Mouse (Mus musculus): ENCODE results near the gene Iqgap1. TPM values are rescaled to one million over a fixed set of nuclear protein-coding genes. Genes with fewer than 3 reads are reported as not detected.
A peak's percentile ranks its signal among the peaks of the same experiment; 100 is the strongest.

Iqgap1 gene
- polyA plus RNA-seq, 1 experiment from 2014 or later = 15.9 TPM

DNA sequence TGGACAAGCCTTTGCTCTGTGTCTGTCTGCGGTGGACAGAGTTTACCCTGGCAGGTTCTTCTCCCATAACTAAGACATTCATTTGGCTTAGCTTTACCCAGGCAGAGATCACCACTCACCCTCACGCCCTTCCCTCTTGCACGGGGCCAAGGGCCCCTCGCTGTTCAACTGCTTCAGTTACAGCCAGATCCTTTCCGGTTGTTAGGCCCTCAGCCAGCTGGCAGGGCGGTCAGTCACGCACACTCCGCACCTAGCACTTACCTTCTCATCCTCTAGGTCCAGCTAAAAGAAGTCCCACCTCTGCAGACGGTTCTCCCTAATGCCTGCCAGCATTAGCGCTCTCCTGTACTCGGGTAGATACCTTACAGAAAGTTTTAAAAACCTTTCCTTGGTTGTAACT, 92.8 kb downstream of the Iqgap1 start:
- no peak overlapping the region for H3K4me3 ChIP-seq (ENCODE audit: low read depth, low read length)
- no peak overlapping the region for H3K27ac ChIP-seq (ENCODE audit: low read length)
- 0 out of 2 replicates have a peak, but pooled peaks cover 5% of the 10 kb centered on the region for H3K36me3 ChIP-seq (ENCODE audit: control insufficient read depth, insufficient read depth)
- H3K4me2 ChIP-seq (ENCODE audit: low read depth, low read length) = no peak overlapping the region
- ATAC-seq (ENCODE audit: low read depth) = no peak
- WGBS (ENCODE audit: insufficient replicate concordance) = 76% methylated on average over 11 of the region's 11 CpGs
- no peak overlapping the region for H3K9ac ChIP-seq (ENCODE audit: low read depth, low read length)
- H3K27me3 ChIP-seq (ENCODE audit: control insufficient read depth, insufficient read depth, low read depth, low read length) = no peaks in the 10 kb centered on the region
- no peaks in the 10 kb centered on the region; the same call in 1 of the 2 replicates for H3K4me1 ChIP-seq (ENCODE audit: control insufficient read depth, low read depth, low read length)
- H3K9me3 ChIP-seq (replicated peaks; ENCODE audit: control insufficient read depth, low read length) = no peaks in the 10 kb centered on the region

DNA sequence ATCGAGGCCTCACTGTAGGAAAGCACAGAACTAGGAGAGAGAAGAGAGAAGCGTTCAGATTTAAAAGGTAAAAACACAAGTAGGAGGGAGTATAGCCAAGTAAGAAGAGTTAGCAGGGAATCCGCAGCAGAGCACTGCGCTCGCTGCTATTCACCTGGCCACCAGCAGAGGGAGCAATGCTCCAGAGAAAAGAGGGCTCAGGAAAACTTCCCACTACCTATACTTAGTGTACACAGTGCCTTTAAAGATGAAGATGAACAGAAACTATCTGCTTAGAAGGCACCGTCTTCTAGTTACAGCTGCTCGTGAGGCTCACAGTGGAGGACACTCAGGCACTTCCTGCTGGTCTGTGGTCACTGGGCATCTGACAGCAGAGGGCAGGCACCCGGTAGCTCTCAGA, 96.1 kb downstream of the Iqgap1 start:
- no peaks in the 10 kb centered on the region; the same call in 1 of the 2 replicates for H3K4me1 ChIP-seq (ENCODE audit: control insufficient read depth, low read depth, low read length)
- H3K36me3 ChIP-seq (ENCODE audit: control insufficient read depth, insufficient read depth) = peaks cover 11% of the 10 kb centered on the region; the same call in 1 of the 2 replicates
- H3K9me3 ChIP-seq (replicated peaks; ENCODE audit: control insufficient read depth, low read length) = no peaks in the 10 kb centered on the region
- no peak overlapping the region for H3K27ac ChIP-seq (ENCODE audit: low read length)
- H3K9ac ChIP-seq (ENCODE audit: low read depth, low read length) = no peak overlapping the region
- H3K4me3 ChIP-seq (ENCODE audit: low read depth, low read length) = no peak overlapping the region
- ATAC-seq (ENCODE audit: low read depth) = no peak
- H3K4me2 ChIP-seq (ENCODE audit: low read depth, low read length) = no peak overlapping the region
- H3K27me3 ChIP-seq (ENCODE audit: control insufficient read depth, insufficient read depth, low read depth, low read length) = no peaks in the 10 kb centered on the region
- WGBS (ENCODE audit: insufficient replicate concordance) = 25% methylated on average over 8 of the region's 8 CpGs

DNA sequence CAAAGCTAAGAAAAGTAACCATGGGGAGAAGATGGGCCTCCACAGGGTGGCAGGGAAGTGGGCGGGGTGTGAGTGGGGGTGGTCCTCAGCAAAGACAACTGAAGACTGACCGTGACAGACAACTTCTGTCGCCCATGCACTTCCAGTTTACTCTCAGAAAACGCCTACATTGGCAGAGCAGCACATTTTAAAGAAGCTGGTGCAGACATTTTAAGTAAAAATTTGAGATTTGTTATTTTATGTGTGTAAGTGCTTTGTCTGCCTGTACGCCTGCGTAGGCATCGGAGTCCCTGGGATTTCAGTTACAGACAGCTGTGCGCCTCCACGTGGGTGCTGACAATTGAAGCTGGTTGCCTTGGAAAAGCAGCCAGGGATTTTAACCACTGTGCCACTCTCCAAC, 104.7 kb downstream of the Iqgap1 start:
- no peaks in the 10 kb centered on the region for H3K9me3 ChIP-seq (replicated peaks; ENCODE audit: control insufficient read depth, low read length)
- no peak overlapping the region for H3K4me3 ChIP-seq (ENCODE audit: low read depth, low read length)
- no peak overlapping the region for H3K4me2 ChIP-seq (ENCODE audit: low read depth, low read length)
- no peaks in the 10 kb centered on the region for H3K27me3 ChIP-seq (ENCODE audit: control insufficient read depth, insufficient read depth, low read depth, low read length)
- no peak for ATAC-seq (ENCODE audit: low read depth)
- H3K9ac ChIP-seq (ENCODE audit: low read depth, low read length) = no peak overlapping the region
- peaks cover 21% of the 10 kb centered on the region for H3K4me1 ChIP-seq (ENCODE audit: control insufficient read depth, low read depth, low read length)
- H3K27ac ChIP-seq (ENCODE audit: low read length) = no peak overlapping the region
- WGBS (ENCODE audit: insufficient replicate concordance) = 70% methylated on average over 9 of the region's 9 CpGs
- H3K36me3 ChIP-seq (ENCODE audit: control insufficient read depth, insufficient read depth) = peaks cover 11% of the 10 kb centered on the region; the same call in 1 of the 2 replicates

GRCm38 (mm10) chr7:80719582-80719981, 106.2 kb downstream of the Iqgap1 start:
- Histone ChIP-seq H3K4me2 (ENCODE audit: low read depth, low read length) (no peak overlapping the region), H3K4me3 (ENCODE audit: low read depth, low read length) (no peak overlapping the region), H3K36me3 (ENCODE audit: control insufficient read depth, insufficient read depth) (peaks cover 7% of the 10 kb centered on the region; the same call in 1 of the 2 replicates), H3K4me1 (ENCODE audit: control insufficient read depth, low read depth, low read length) (peaks cover 21% of the 10 kb centered on the region), H3K27ac (ENCODE audit: low read length) (no peak overlapping the region), H3K9me3 (replicated peaks; ENCODE audit: control insufficient read depth, low read length) (no peaks in the 10 kb centered on the region), H3K27me3 (ENCODE audit: control insufficient read depth, insufficient read depth, low read depth, low read length) (no peaks in the 10 kb centered on the region), H3K9ac (ENCODE audit: low read depth, low read length) (no peak overlapping the region)
- 50% methylated on average over 7 of the region's 7 CpGs for WGBS (ENCODE audit: insufficient replicate concordance)
- 0 out of 2 replicates have a peak, but pooled peaks have one; percentile 32 for ATAC-seq (ENCODE audit: low read depth)

DNA sequence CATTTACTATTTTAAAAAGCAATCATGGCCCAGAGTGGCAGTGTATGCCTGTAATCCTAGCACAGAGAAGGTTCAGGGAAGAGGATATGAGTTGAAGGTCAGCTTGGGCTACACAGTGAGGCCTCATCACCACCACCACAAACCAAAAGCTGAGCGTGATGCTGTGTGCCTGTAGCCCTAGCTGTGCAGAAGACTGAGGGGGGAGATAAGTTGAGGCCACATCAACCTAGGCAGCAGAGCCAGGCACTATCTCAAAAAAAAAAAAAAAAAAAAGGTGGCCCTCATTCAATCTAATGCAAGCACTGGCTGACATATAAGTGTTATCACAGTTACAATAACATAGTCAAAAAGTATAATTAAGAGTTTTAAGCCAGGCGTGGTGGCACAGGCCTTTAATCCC, 106.7 kb downstream of the Iqgap1 start:
- H3K4me2 ChIP-seq (ENCODE audit: low read depth, low read length) = no peak overlapping the region
- peaks cover 21% of the 10 kb centered on the region for H3K4me1 ChIP-seq (ENCODE audit: control insufficient read depth, low read depth, low read length)
- peak; percentile 66 for ATAC-seq (ENCODE audit: low read depth)
- peak overlapping the region; percentile 25; the same call in 1 of the 2 replicates for H3K27ac ChIP-seq (ENCODE audit: low read length)
- no peak overlapping the region for H3K9ac ChIP-seq (ENCODE audit: low read depth, low read length)
- WGBS (ENCODE audit: insufficient replicate concordance) = 27% methylated on average over 2 of the region's 2 CpGs
- no peaks in the 10 kb centered on the region for H3K27me3 ChIP-seq (ENCODE audit: control insufficient read depth, insufficient read depth, low read depth, low read length)
- no peak overlapping the region for H3K4me3 ChIP-seq (ENCODE audit: low read depth, low read length)
- H3K36me3 ChIP-seq (ENCODE audit: control insufficient read depth, insufficient read depth) = peaks cover 7% of the 10 kb centered on the region; the same call in 1 of the 2 replicates
- H3K9me3 ChIP-seq (replicated peaks; ENCODE audit: control insufficient read depth, low read length) = no peaks in the 10 kb centered on the region

- Histone ChIP-seq H3K4me3 (ENCODE audit: low read depth, low read length) (no peak overlapping the region), H3K27me3 (ENCODE audit: control insufficient read depth, insufficient read depth, low read depth, low read length) (no peaks in the 10 kb centered on the region), H3K27ac (ENCODE audit: low read length) (no peak overlapping the region; the same call in 1 of the 2 replicates), H3K9ac (ENCODE audit: low read depth, low read length) (no peak overlapping the region), H3K4me1 (ENCODE audit: control insufficient read depth, low read depth, low read length) (peaks cover 21% of the 10 kb centered on the region), H3K9me3 (replicated peaks; ENCODE audit: control insufficient read depth, low read length) (no peaks in the 10 kb centered on the region), H3K36me3 (ENCODE audit: control insufficient read depth, insufficient read depth) (peaks cover 7% of the 10 kb centered on the region; the same call in 1 of the 2 replicates), H3K4me2 (ENCODE audit: low read depth, low read length) (no peak overlapping the region)
- no peak for ATAC-seq (ENCODE audit: low read depth)
- WGBS (ENCODE audit: insufficient replicate concordance) = 78% methylated on average over 8 of the region's 8 CpGs
Measured at GRCm38 (mm10) chr7:80718471-80718870, 107.3 kb downstream of the Iqgap1 start.

DNA sequence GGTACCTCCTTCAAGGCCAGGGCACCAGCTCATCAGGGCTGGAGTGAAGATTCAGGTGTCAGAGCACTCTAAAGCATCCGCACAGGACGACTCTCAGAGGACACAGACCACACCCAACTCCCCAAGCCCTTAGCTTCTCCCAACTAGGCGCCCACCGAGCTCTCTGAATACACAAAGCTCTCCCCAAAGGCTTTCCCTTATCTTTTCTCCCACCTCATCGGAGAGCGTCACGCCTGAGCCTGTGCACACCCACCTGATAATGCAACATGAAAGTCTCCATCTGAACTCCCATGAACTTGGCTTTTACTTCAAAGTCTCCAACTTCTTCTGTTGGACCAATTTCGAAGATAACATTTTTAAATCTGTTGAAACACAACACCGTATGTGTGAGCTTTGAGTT, 109.0 kb downstream of the Iqgap1 start:
- Histone ChIP-seq H3K4me2 (ENCODE audit: low read depth, low read length) (no peak overlapping the region), H3K36me3 (ENCODE audit: control insufficient read depth, insufficient read depth) (peaks cover 5% of the 10 kb centered on the region; the same call in 1 of the 2 replicates), H3K9ac (ENCODE audit: low read depth, low read length) (no peak overlapping the region), H3K27me3 (ENCODE audit: control insufficient read depth, insufficient read depth, low read depth, low read length) (no peaks in the 10 kb centered on the region), H3K4me3 (ENCODE audit: low read depth, low read length) (no peak overlapping the region), H3K9me3 (replicated peaks; ENCODE audit: control insufficient read depth, low read length) (no peaks in the 10 kb centered on the region), H3K4me1 (ENCODE audit: control insufficient read depth, low read depth, low read length) (peaks cover 21% of the 10 kb centered on the region), H3K27ac (ENCODE audit: low read length) (no peak overlapping the region)
- peak; percentile 37 for ATAC-seq (ENCODE audit: low read depth)
- 36% methylated on average over 9 of the region's 9 CpGs for WGBS (ENCODE audit: insufficient replicate concordance)

DNA sequence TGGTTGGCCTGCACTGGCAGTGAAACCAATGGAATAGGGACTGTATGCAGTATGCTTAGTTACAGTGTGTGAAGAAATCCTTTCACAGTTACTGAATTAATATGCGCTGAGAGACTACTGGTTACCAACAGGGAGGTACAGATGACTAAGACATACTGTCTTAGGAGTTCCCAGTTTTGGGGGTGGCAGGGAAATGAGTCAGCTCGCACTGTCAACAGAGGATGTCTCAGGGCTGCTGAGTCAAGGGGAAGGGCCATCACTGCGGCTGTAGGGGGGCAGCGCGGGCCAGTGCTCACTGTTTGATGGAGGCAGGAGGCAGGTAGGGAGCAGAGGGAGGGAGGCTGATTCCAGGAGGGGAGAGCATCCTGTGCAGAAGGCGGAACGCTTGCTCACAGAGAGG, 110.5 kb downstream of the Iqgap1 start:
- Histone ChIP-seq H3K9ac (ENCODE audit: low read depth, low read length) (no peak overlapping the region), H3K4me2 (ENCODE audit: low read depth, low read length) (no peak overlapping the region), H3K36me3 (ENCODE audit: control insufficient read depth, insufficient read depth) (peaks cover 4% of the 10 kb centered on the region; the same call in 1 of the 2 replicates), H3K4me3 (ENCODE audit: low read depth, low read length) (no peak overlapping the region), H3K4me1 (ENCODE audit: control insufficient read depth, low read depth, low read length) (peaks cover 20% of the 10 kb centered on the region), H3K9me3 (replicated peaks; ENCODE audit: control insufficient read depth, low read length) (no peaks in the 10 kb centered on the region), H3K27ac (ENCODE audit: low read length) (no peak overlapping the region), H3K27me3 (ENCODE audit: control insufficient read depth, insufficient read depth, low read depth, low read length) (no peaks in the 10 kb centered on the region)
- WGBS (ENCODE audit: insufficient replicate concordance) = 74% methylated on average over 7 of the region's 7 CpGs
- ATAC-seq (ENCODE audit: low read depth) = peak; percentile 47

- no peak for ATAC-seq (ENCODE audit: low read depth)
- WGBS (ENCODE audit: insufficient replicate concordance) = 58% methylated on average over 8 of the region's 8 CpGs
Measured at GRCm38 (mm10) chr7:80711496-80711895, 114.3 kb downstream of the Iqgap1 start.

More at GRCm38 (mm10) chr7:80711496-80711895, 114.3 kb downstream of the Iqgap1 start:
- no peaks in the 10 kb centered on the region for H3K9me3 ChIP-seq (replicated peaks; ENCODE audit: control insufficient read depth, low read length)
- H3K27ac ChIP-seq (ENCODE audit: low read length) = no peak overlapping the region
- no peak overlapping the region for H3K4me2 ChIP-seq (ENCODE audit: low read depth, low read length)
- H3K27me3 ChIP-seq (ENCODE audit: control insufficient read depth, insufficient read depth, low read depth, low read length) = no peaks in the 10 kb centered on the region
- H3K4me3 ChIP-seq (ENCODE audit: low read depth, low read length) = no peak overlapping the region
- no peak overlapping the region for H3K9ac ChIP-seq (ENCODE audit: low read depth, low read length)
- no peaks in the 10 kb centered on the region; the same call in 1 of the 2 replicates for H3K4me1 ChIP-seq (ENCODE audit: control insufficient read depth, low read depth, low read length)
- 0 out of 2 replicates have a peak, but pooled peaks cover 2% of the 10 kb centered on the region for H3K36me3 ChIP-seq (ENCODE audit: control insufficient read depth, insufficient read depth)
